Mouse (Mus musculus) kidney, postnatal 4 days (tissue): Measurements from ENCODE around the gene Dkk3.

Experiments used
- DNase-seq, 2 experiments: peaks; one replicate each; pipeline ENCODE4 v3.0.0; 2021; ENCODE audit warnings: mixed read lengths in 2 of 2

Dkk3 gene

GRCm38 (mm10) chr7:112158942-112159341, at the start of gene Dkk3:
Gene Dkk3 (minus strand): TSS chr7:112159057.
- peak; percentile 70 to 82 for DNase-seq

- DNase-seq: no peak
Measured at GRCm38 (mm10) chr7:112207717-112208116, 48.9 kb upstream of the Dkk3 start.

- no peak for DNase-seq
Measured at GRCm38 (mm10) chr7:112205513-112205912, 46.7 kb upstream of the Dkk3 start.

- DNase-seq: peak in 1 of 2 experiments; percentile 50
Measured at GRCm38 (mm10) chr7:112204380-112204963, 45.6 kb upstream of the Dkk3 start.

GRCm38 (mm10) chr7:112203937-112204336, 45.1 kb upstream of the Dkk3 start:
- peak in 1 of 2 experiments; percentile 28 for DNase-seq

- DNase-seq: no peak
Measured at GRCm38 (mm10) chr7:112202843-112203242, 44.0 kb upstream of the Dkk3 start.

- DNase-seq: peak in 1 of 2 experiments; percentile 59
Measured at GRCm38 (mm10) chr7:112202194-112202593, 43.3 kb upstream of the Dkk3 start.

GRCm38 (mm10) chr7:112200761-112201160, 41.9 kb upstream of the Dkk3 start:
- DNase-seq: no peak

- no peak for DNase-seq
Measured at GRCm38 (mm10) chr7:112199343-112199742, 40.5 kb upstream of the Dkk3 start.

GRCm38 (mm10) chr7:112197461-112197860, 38.6 kb upstream of the Dkk3 start:
- DNase-seq: no peak

- no peak for DNase-seq
Measured at GRCm38 (mm10) chr7:112194286-112194685, 35.4 kb upstream of the Dkk3 start.

- DNase-seq: no peak
Measured at GRCm38 (mm10) chr7:112192778-112193177, 33.9 kb upstream of the Dkk3 start.

- DNase-seq: no peak
Measured at GRCm38 (mm10) chr7:112192237-112192636, 33.4 kb upstream of the Dkk3 start.

- DNase-seq: no peak
Measured at GRCm38 (mm10) chr7:112187536-112188459, 28.9 kb upstream of the Dkk3 start.

GRCm38 (mm10) chr7:112186871-112187270, 28.0 kb upstream of the Dkk3 start:
- no peak for DNase-seq

GRCm38 (mm10) chr7:112185226-112185745, 26.4 kb upstream of the Dkk3 start:
- DNase-seq: peak in 1 of 2 experiments; percentile 27

- no peak for DNase-seq
Measured at GRCm38 (mm10) chr7:112184519-112185225, 25.8 kb upstream of the Dkk3 start.

- DNase-seq: peak; percentile 93
Measured at GRCm38 (mm10) chr7:112183258-112183841, 24.5 kb upstream of the Dkk3 start.

- peak; percentile 91 to 93 for DNase-seq
Measured at GRCm38 (mm10) chr7:112180235-112180705, 21.4 kb upstream of the Dkk3 start.

GRCm38 (mm10) chr7:112176627-112177026, 17.8 kb upstream of the Dkk3 start:
- no peak for DNase-seq

- no peak for DNase-seq
Measured at GRCm38 (mm10) chr7:112172669-112173068, 13.8 kb upstream of the Dkk3 start.

- peak in 1 of 2 experiments; percentile 14 for DNase-seq
Measured at GRCm38 (mm10) chr7:112169955-112170692, 11.3 kb upstream of the Dkk3 start.
